Mouse (Mus musculus) hindbrain, embryonic 10.5 days (tissue): Measurements from ENCODE around the gene Rps19. TPM values are rescaled to one million over a fixed set of nuclear protein-coding genes. Genes with fewer than 3 reads are reported as not detected.

Experiments used
- DNase-seq: peaks from one replicate; pipeline ENCODE4 v3.0.0-alpha.2; 2017; ENCODE audit warnings: low spot score
- H3K27ac ChIP-seq: fragments of 300-500 bp; sonication (generic); 2 replicates; pipeline ENCODE4 v1.5.1; 2016; ENCODE audit warnings: mild to moderate bottlenecking, moderate library complexity
- H3K27me3 ChIP-seq: fragments of 300-500 bp; sonication (generic); 2 replicates; pipeline ENCODE4 v1.6.1; 2016; ENCODE audit warnings: mild to moderate bottlenecking; ENCODE audit not compliant: poor library complexity, insufficient read depth, severe bottlenecking
- H3K36me3 ChIP-seq: fragments of 300-500 bp; sonication (generic); 2 replicates; pipeline ENCODE4 v1.6.1; 2016; ENCODE audit warnings: mild to moderate bottlenecking, moderate library complexity
- H3K4me1 ChIP-seq: fragments of 300-500 bp; sonication (generic); replicated peaks from 2 replicates; pipeline ENCODE4 v1.6.1; 2016; ENCODE audit warnings: mild to moderate bottlenecking
- H3K4me3 ChIP-seq: fragments of 300-500 bp; sonication (generic); 2 replicates; pipeline ENCODE4 v1.5.1; 2016; ENCODE audit warnings: mild to moderate bottlenecking, moderate library complexity
- H3K9me3 ChIP-seq: fragments of 300-500 bp; sonication (generic); 2 replicates; pipeline ENCODE4 v1.6.1; 2016; ENCODE audit warnings: mild to moderate bottlenecking, moderate library complexity
- WGBS: fragments of 180-500 bp; shearing (Covaris S2); methylation state at CpG from one replicate; pipeline ENCODE4 v1.1.7; 2016; 5-methylcytosine and 5-hydroxymethylcytosine counted together
- polyA plus RNA-seq: library from polyadenylated mRNA; unstranded; fragments of >200 nt; fragmentation: Nextera tagmentation; extraction: Ambion mirVana; gene quantifications from 2 replicates; pipeline ENCODE4 v1.2.1, GENCODE M21; 2016

Gene Rps19
- polyA plus RNA-seq, 1 experiment from 2014 or later = 1,985 TPM

- peak overlapping the region; percentile 72; the same call in 1 of the 2 replicates for H3K27ac ChIP-seq
- no peak for DNase-seq
Observed at GRCm38 (mm10) chr7:24852557-24853232, 31.5 kb upstream of the Rps19 start.

DNA sequence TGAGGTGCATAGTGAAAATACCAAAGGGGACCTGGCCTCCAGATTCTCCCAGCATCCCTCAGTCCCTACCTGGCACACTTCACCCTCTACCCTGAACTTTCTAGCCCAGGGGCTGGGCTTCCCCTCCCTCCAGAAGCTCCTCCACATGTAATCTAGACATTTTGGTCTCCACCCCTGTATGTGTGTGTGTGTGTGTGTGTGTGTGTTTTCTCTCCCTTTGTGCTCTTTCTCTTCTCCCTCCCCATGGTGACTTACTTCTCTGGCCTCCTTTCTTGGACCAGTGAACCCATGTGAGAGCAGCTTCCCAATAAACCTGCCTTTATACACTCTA is 31.0 kb upstream of the Rps19 start:
- Histone ChIP-seq H3K9me3 (no peaks in the 10 kb centered on the region), H3K27me3 (no peaks in the 10 kb centered on the region), H3K27ac (peak overlapping the region; percentile 72), H3K4me1 (peaks cover 33% of the 10 kb centered on the region), H3K4me3 (no peak overlapping the region), H3K36me3 (no peaks in the 10 kb centered on the region)
- DNase-seq = no peak

More at GRCm38 (mm10) chr7:24852557-24853232, 31.5 kb upstream of the Rps19 start:
- Histone ChIP-seq H3K27me3 (no peaks in the 10 kb centered on the region), H3K4me1 (peaks cover 33% of the 10 kb centered on the region), H3K9me3 (no peaks in the 10 kb centered on the region), H3K36me3 (no peaks in the 10 kb centered on the region), H3K4me3 (no peak overlapping the region)
- WGBS = 80% methylated on average over 8 of the region's 8 CpGs

GRCm38 (mm10) chr7:24853695-24854094 is 30.5 kb upstream of the Rps19 start:
- peak; percentile 11 for DNase-seq
- Histone ChIP-seq H3K27ac (peak overlapping the region; percentile 72), H3K27me3 (no peaks in the 10 kb centered on the region), H3K4me1 (peaks cover 33% of the 10 kb centered on the region), H3K4me3 (no peak overlapping the region; the same call in 1 of the 2 replicates), H3K9me3 (no peaks in the 10 kb centered on the region), H3K36me3 (no peaks in the 10 kb centered on the region)
- WGBS = 45% methylated on average over 7 of the region's 7 CpGs

GRCm38 (mm10) chr7:24856460-24857120 is 27.6 kb upstream of the Rps19 start:
- Histone ChIP-seq H3K27ac (peak overlapping the region; percentile 59), H3K4me1 (peaks cover 24% of the 10 kb centered on the region), H3K27me3 (no peaks in the 10 kb centered on the region), H3K9me3 (no peaks in the 10 kb centered on the region), H3K4me3 (no peak overlapping the region), H3K36me3 (no peaks in the 10 kb centered on the region)
- WGBS = 31% methylated on average over 6 of the region's 6 CpGs
- DNase-seq = peak; percentile 7

DNA sequence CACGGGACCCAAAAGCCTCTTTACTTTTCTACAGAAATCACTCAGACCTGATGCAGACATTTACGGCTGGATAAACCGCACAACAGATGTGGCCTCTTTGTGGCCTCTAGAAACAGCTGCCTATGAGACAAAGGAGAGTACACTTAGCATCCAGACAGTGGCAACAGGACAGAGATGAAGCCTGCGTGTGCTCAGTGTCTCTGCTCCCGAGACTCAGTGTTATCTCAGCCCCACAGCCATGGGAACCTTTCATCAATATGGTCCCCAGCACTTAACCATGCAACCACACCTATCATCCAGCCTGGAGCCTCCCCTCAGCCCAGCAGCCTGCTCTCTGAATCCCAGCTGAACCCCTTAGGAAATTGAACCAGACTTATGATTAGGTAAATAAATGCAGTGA is 24.9 kb upstream of the Rps19 start:
- no peak overlapping the region for H3K4me3 ChIP-seq
- no peak for DNase-seq
- no peaks in the 10 kb centered on the region for H3K36me3 ChIP-seq
- 87% methylated on average over 5 of the region's 5 CpGs for WGBS
- no peaks in the 10 kb centered on the region for H3K27me3 ChIP-seq
- H3K9me3 ChIP-seq = no peaks in the 10 kb centered on the region
- H3K4me1 ChIP-seq = peaks cover 12% of the 10 kb centered on the region; the same call in 1 of the 2 replicates
- H3K27ac ChIP-seq = peak overlapping the region; percentile 50; the same call in 1 of the 2 replicates

GRCm38 (mm10) chr7:24861913-24862312 is 22.3 kb upstream of the Rps19 start, which contains the start of gene Gm9844:
Gene Gm9844, plus strand, starts transcription at chr7:24862213.
- Histone ChIP-seq H3K36me3 (no peaks in the 10 kb centered on the region), H3K9me3 (no peaks in the 10 kb centered on the region)
- WGBS = 90% methylated on average over 7 of the region's 7 CpGs

GRCm38 (mm10) chr7:24862853-24863252 is 21.3 kb upstream of the Rps19 start:
- no peaks in the 10 kb centered on the region for H3K9me3 ChIP-seq
- WGBS = 92% methylated on average over 4 of the region's 4 CpGs
- DNase-seq = no peak
- H3K4me1 ChIP-seq = peaks cover 4% of the 10 kb centered on the region; the same call in 1 of the 2 replicates
- no peaks in the 10 kb centered on the region for H3K36me3 ChIP-seq
- peaks cover 4% of the 10 kb centered on the region; the same call in 1 of the 2 replicates for H3K27me3 ChIP-seq
- no peak overlapping the region for H3K4me3 ChIP-seq
- H3K27ac ChIP-seq = no peak overlapping the region

More at GRCm38 (mm10) chr7:24861913-24862312, 22.3 kb upstream of the Rps19 start, which contains the start of gene Gm9844:
- Histone ChIP-seq H3K27ac (no peak within 1 kb of the TSS), H3K4me1 (peaks cover 7% of the 10 kb centered on the region; the same call in 1 of the 2 replicates), H3K4me3 (no peak within 1 kb of the TSS), H3K27me3 (peaks cover 4% of the 10 kb centered on the region; the same call in 1 of the 2 replicates)
- no peak for DNase-seq

GRCm38 (mm10) chr7:24864156-24864555 is 20.0 kb upstream of the Rps19 start:
- peaks cover 4% of the 10 kb centered on the region; the same call in 1 of the 2 replicates for H3K4me1 ChIP-seq
- H3K4me3 ChIP-seq = no peak overlapping the region
- H3K36me3 ChIP-seq = no peaks in the 10 kb centered on the region
- peaks cover 9% of the 10 kb centered on the region; the same call in 1 of the 2 replicates for H3K27me3 ChIP-seq
- no peak for DNase-seq
- WGBS = 39% methylated on average over 6 of the region's 6 CpGs
- no peak overlapping the region for H3K27ac ChIP-seq
- H3K9me3 ChIP-seq = no peaks in the 10 kb centered on the region

DNA sequence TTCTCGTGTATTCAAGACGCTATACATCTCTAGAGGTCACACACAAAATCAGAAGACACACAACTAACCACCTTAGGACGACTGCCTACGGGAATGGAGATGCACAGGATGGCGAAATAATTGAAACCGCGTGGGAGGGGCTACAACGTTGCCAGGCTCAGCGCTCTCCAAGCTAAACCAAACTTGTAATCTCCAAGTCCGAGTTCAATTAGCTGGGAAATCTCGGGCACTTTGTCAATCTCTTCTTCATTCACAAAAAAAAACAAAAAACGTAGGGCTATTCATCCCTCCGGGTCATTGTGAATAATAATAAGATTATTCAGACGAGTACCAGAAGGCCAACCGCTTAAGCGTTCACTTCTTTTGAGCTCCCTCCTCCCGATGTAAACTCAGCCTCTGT is 15.1 kb upstream of the Rps19 start:
- no peak for DNase-seq

DNA sequence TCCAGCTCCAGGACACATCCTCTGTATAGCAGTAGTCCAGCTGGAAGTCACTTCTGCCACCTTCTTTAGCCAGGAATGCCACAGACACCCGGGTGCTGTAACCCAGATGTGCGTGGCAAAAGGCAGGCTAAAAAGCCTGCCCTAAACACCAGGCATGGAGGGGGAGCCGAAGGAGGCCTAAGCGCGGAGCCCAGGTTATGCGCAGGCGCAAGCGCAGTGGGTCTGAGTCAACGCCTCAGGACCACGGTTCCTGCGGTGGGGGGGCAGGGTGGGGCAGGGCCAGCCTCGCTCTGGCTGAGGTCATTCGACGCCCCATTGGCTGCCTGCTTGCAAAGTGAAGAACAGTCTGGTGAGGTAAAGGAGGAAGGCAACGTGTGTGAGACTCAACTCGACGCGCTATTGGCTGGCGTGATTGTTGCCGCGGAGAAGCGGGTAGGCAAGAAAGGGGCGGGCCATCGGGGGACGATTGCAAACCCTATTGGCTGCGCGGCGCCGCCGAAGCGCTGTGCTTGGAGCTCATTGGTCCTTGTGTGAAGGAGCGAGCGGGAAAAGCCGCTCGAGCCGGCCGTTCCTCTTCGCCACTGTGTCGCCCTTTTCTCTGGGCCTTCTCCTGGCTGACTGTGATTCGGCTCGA is 14.5 kb upstream of the Rps19 start, which contains the start of the genes Lypd4 and Dmrtc2:
Gene Lypd4, minus strand, starts transcription at position 410 of the 634 bp plus-strand sequence.
Gene Dmrtc2, plus strand, starts transcription at position 526 of the 634 bp plus-strand sequence.
- no peak within 1 kb of the TSS for H3K4me3 ChIP-seq
- H3K27me3 ChIP-seq = peaks cover 28% of the 10 kb centered on the region
- peaks cover 9% of the 10 kb centered on the region for H3K4me1 ChIP-seq
- DNase-seq = peak; percentile 45
- H3K27ac ChIP-seq = no peak within 1 kb of the TSS
- no peaks in the 10 kb centered on the region for H3K36me3 ChIP-seq
- H3K9me3 ChIP-seq = peaks cover 11% of the 10 kb centered on the region; the same call in 1 of the 2 replicates
- 47% methylated on average over 41 of the region's 41 CpGs for WGBS

More for the DNA sequence above, 15.1 kb upstream of the Rps19 start:
- no peak overlapping the region for H3K4me3 ChIP-seq
- peaks cover 11% of the 10 kb centered on the region; the same call in 1 of the 2 replicates for H3K9me3 ChIP-seq
- peaks cover 28% of the 10 kb centered on the region for H3K27me3 ChIP-seq
- no peak overlapping the region for H3K27ac ChIP-seq
- H3K36me3 ChIP-seq = no peaks in the 10 kb centered on the region
- H3K4me1 ChIP-seq = peaks cover 13% of the 10 kb centered on the region
- WGBS = 66% methylated on average over 17 of the region's 17 CpGs

GRCm38 (mm10) chr7:24877588-24877987 is 6.6 kb upstream of the Rps19 start:
- peaks cover 24% of the 10 kb centered on the region for H3K4me1 ChIP-seq
- H3K27me3 ChIP-seq = 0 out of 2 replicates have a peak, but pooled peaks cover 2% of the 10 kb centered on the region
- no peaks in the 10 kb centered on the region for H3K9me3 ChIP-seq
- no peak overlapping the region for H3K4me3 ChIP-seq
- DNase-seq = no peak
- H3K27ac ChIP-seq = no peak overlapping the region
- H3K36me3 ChIP-seq = no peaks in the 10 kb centered on the region
- WGBS = 88% methylated on average over 3 of the region's 3 CpGs

DNA sequence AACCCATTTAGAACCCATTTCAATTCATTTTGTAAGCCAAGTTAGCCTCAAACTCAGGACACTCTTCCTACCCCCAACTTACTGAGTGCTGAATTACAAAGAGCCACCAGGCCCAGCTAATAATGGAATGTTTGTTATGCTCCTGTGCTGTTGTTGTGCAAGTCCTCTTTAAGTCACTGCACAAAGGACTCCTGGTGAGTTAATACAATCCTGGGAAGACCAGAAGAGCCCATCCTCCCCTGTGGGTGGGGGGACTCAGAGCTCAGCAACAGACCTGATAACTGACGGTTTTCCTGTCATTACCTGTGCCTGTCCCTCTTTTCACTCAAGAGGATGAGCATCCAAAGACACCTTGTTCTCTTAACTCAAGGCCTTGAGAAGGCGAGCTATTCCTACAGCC is 4.6 kb upstream of the Rps19 start:
- WGBS = 17% methylated on average over 2 of the region's 2 CpGs
- Histone ChIP-seq H3K27me3 (no peaks in the 10 kb centered on the region), H3K36me3 (no peaks in the 10 kb centered on the region), H3K9me3 (no peaks in the 10 kb centered on the region), H3K4me1 (peaks cover 24% of the 10 kb centered on the region), H3K4me3 (no peak overlapping the region), H3K27ac (no peak overlapping the region)
- DNase-seq = no peak
